Mouse (Mus musculus): Measurements from ENCODE around the gene Fbxl7.

- TF ChIP-seq CTCF (IDR thresholded peaks at IDR 0.05; ENCODE audit: low read depth, low read length) (no peak), GATA2 (IDR thresholded peaks at IDR 0.05; ENCODE audit: borderline replicate concordance, low read depth, low read length) (no peak), GATA1 (IDR thresholded peaks at IDR 0.05; ENCODE audit: borderline replicate concordance, low read length) (no peak), POLR2AphosphoS5 (IDR thresholded peaks at IDR 0.05; ENCODE audit: insufficient replicate concordance, low read depth, low read length) (no peak), TAL1 (conservative IDR thresholded peaks at IDR 0.05; ENCODE audit: low read depth, low read length) (no peak)
These were observed 376.2 kb downstream of the Fbxl7 start for GRCm38 (mm10) chr15:26519220-26519631.

All from G1E (cell line).